Mouse (Mus musculus) lung, postnatal 4 days (tissue): ENCODE measurements around the gene Vmn1r55.
"Not testable (repeated sequence)": the region's sequence is repeated elsewhere in the genome, so short reads cannot be mapped to it uniquely, and the experiment has no call there.

Experiments used
- DNase-seq, 2 experiments: peaks; one replicate each; pipeline ENCODE4 v3.0.0; 2021

The Vmn1r55 gene

GRCm38 (mm10) chr7:5080815-5081214 is 68.7 kb downstream of the Vmn1r55 start:
- no peak for DNase-seq

GRCm38 (mm10) chr7:5080010-5080751 is 69.3 kb downstream of the Vmn1r55 start, which contains the start of gene Epn1:
TSS of gene Epn1 (plus strand) at chr7:5080235.
- DNase-seq, result peak; percentile 97 to 98

GRCm38 (mm10) chr7:5079365-5080009 is 70.0 kb downstream of the Vmn1r55 start:
- not testable (repeated sequence) for DNase-seq
